Mouse (Mus musculus) cerebellum, adult 2 months (tissue): ENCODE data around the gene Uggt1. TPM values are rescaled to one million over a fixed set of nuclear protein-coding genes. Genes with fewer than 3 reads are reported as not detected.

ENCODE experiments used
- DNase-seq, 2 experiments: peaks; one replicate each; pipeline ENCODE4 v3.0.0; 2021
- H3K27ac ChIP-seq: fragments of 200-500 bp; 2 replicates; pipeline ENCODE4 v1.5.1; 2012; ENCODE audit warnings: low read length, control low read depth, inconsistent platforms; ENCODE audit not compliant: insufficient read depth
- H3K27me3 ChIP-seq: fragments of 200-500 bp; 2 replicates; pipeline ENCODE4 v1.6.1; 2012; ENCODE audit warnings: inconsistent platforms, mild to moderate bottlenecking, low read length, moderate library complexity; ENCODE audit not compliant: control insufficient read depth, insufficient read depth
- H3K4me1 ChIP-seq: fragments of 200-500 bp; 2 replicates; pipeline ENCODE4 v1.6.1; 2011; ENCODE audit warnings: low read length; ENCODE audit not compliant: control insufficient read depth, insufficient read depth
- H3K4me3 ChIP-seq: fragments of 200-500 bp; replicated peaks from 2 replicates; pipeline ENCODE3; 2011; ENCODE audit warnings: mild to moderate bottlenecking, low read depth, low read length, control low read depth; ENCODE audit not compliant: insufficient read depth
- CTCF ChIP-seq: fragments of 200-500 bp; IDR thresholded peaks from 2 replicates; pipeline ENCODE4 v1.5.1; 2011; ENCODE audit warnings: low read depth, mild to moderate bottlenecking, control low read depth, low read length, moderate library complexity, borderline replicate concordance; ENCODE audit not compliant: insufficient read depth
- POLR2A ChIP-seq: fragments of 200-500 bp; IDR thresholded peaks from 2 replicates; pipeline ENCODE4 v1.6.1; 2011; ENCODE audit warnings: low read length, control low read depth, borderline replicate concordance; ENCODE audit not compliant: insufficient read depth
- WGBS: fragments of 180-500 bp; shearing (Covaris S2); methylation state at CpG from one replicate; pipeline ENCODE4 v1.1.7; 2018; 5-methylcytosine and 5-hydroxymethylcytosine counted together
- polyA plus RNA-seq: library from polyadenylated mRNA; depleted of rRNA; stranded (reverse); fragments of >200 nt; gene quantifications from 2 replicates; pipeline ENCODE4 v1.2.3, GENCODE M21; 2012

Uggt1 gene
- polyA plus RNA-seq, 1 experiment: 23.6 TPM

DNA sequence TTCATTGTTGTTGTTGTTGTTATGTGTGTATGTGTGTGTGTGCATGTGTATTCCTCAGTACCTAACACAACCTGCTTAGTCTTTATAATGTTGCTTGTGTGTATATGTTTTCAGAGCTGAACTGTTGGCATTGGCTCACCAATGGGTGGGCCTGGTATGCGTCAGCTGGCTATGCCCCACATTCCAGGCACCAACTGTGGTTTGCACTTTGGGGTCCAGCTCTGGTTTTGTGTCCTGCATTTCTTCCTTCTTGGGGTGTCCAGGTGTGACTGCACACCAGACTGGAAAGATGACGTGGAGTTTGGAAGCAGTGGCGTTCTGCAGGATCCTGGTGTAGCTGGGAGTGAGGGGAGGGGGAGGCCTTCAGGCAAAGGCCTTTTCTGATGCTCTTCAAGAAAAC is 125.6 kb downstream of the Uggt1 start:
- no peak overlapping the region for H3K27ac ChIP-seq
- H3K4me3 ChIP-seq: no peak overlapping the region
- no peak for DNase-seq
- WGBS: 88% methylated on average over 3 of the region's 3 CpGs
- no peaks in the 10 kb centered on the region for H3K27me3 ChIP-seq
- TF ChIP-seq CTCF (no peak), POLR2A (no peak)
- no peaks in the 10 kb centered on the region for H3K4me1 ChIP-seq

DNA sequence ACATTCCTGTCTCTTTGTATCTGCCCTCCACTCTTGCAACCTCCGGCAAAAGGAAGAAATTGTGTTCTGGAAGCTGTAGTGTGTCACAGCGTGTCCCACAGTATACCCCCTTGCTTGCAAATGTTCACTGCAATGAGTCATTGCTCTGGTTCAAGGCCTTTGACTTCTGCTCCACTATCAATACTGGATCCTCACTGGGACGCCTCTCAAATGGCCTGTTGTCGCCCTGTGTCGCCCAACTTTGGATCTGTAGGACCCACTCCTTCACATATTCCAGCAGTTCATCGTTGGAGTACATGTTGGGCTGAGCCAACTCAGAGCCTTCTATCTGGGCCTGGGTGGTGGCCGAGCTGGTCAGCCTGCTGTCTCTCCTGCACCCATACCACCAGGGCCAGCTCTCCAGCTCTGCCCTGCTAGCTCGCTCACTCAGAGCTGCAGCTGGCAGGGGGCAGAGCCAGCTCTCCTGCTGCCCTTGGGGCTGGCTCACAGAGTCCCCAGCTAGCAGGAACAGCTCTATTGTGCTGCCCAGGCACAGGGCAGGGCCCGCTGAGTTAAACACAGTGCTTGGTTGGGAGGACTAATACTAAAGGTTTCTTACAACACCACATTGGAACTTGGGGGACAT is 126.3 kb downstream of the Uggt1 start:
- DNase-seq: no peak
- WGBS: 72% methylated on average over 9 of the region's 9 CpGs
- Histone ChIP-seq H3K27ac (no peak overlapping the region), H3K27me3 (no peaks in the 10 kb centered on the region), H3K4me1 (no peaks in the 10 kb centered on the region), H3K4me3 (no peak overlapping the region)
- TF ChIP-seq POLR2A (no peak), CTCF (no peak)

DNA sequence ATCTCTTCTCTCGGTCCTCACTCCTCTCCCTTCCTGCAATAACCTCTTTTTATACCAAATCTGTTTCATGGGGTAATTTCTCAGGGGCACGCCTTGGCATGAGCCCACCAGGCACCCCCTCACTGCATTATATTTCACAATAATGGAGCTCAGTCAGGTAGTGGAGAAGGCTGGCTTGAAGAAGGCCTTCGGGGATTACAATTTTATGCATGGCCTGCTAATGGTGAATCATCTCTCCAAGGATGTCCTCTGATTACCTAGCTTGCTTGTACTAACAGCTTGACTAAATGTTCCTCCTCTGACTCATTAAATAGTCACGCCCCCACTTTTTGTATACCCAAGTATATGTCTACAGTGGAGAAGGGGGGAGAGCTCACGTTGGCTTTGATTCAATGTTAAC is 128.0 kb downstream of the Uggt1 start:
- Histone ChIP-seq H3K27me3 (no peaks in the 10 kb centered on the region), H3K4me3 (no peak overlapping the region), H3K27ac (no peak overlapping the region), H3K4me1 (no peaks in the 10 kb centered on the region)
- no peak for DNase-seq
- TF ChIP-seq POLR2A (no peak), CTCF (no peak)
- 81% methylated on average over 5 of the region's 5 CpGs for WGBS

DNA sequence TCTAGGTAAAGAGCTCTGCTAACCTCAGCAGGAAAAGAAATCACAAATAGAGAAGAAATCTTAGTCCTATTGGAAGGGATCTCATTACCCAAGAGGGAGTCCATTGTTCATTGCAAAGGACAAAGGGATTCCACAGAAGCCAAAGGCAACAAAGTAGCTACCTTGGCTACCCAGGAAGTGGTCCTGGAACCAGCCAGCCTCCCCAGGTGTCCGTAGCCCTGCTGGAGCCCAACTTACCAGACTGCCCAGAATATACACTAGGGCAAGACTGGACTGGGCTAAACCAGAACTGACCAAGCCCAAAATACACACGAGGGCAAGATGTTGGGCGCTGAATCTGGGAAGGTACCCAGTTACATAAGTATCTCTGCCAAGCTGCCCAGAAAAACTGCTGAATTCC is 129.7 kb downstream of the Uggt1 start:
- DNase-seq: no peak
- Histone ChIP-seq H3K4me3 (no peak overlapping the region), H3K27me3 (no peaks in the 10 kb centered on the region), H3K27ac (no peak overlapping the region), H3K4me1 (no peaks in the 10 kb centered on the region)
- TF ChIP-seq POLR2A (no peak), CTCF (no peak)
- WGBS: 60% methylated on average over 3 of the region's 3 CpGs

DNA sequence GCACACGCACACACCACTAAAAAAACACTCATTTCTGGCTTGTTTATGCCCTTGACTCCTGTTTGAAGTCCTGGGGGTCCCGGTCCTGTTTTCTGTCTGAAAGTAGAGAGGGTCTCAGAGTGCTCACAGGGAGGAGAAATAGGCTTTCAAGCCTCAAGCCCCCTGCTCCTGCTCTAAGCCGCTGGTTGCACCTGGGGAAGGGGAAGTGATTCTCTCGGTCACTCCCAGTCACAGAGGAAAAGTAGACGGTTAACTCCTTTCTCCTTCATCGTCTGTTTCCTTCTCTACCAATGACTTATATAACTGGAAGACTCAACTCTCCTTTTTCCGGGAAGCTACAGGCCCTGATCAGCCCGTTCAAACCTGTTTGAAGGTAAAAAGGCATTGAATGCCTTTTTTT is 130.8 kb downstream of the Uggt1 start:
- Histone ChIP-seq H3K4me3 (no peak overlapping the region), H3K4me1 (no peaks in the 10 kb centered on the region), H3K27ac (no peak overlapping the region), H3K27me3 (no peaks in the 10 kb centered on the region)
- 94% methylated on average over 8 of the region's 8 CpGs for WGBS
- no peak for TF ChIP-seq CTCF
- no peak for TF ChIP-seq POLR2A
- no peak for DNase-seq

DNA sequence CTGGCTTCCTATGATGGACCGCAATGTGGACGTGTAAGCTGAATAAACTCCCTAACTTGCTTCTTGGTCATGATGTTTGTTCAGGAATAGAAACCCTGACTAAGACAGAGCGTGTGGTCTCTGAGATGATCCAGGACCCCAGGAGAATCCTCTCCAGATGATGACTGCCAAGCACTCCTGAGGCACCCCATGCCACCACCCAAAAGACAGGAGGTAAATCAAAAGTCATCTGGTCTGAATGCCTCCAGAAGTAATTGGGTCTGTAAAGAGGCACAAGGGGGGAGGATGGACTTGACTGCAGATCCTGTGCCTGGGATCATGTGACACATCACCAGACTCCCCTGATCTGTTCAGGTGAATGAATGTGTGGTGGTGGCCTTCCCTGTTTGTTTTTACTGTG is 131.9 kb downstream of the Uggt1 start:
- TF ChIP-seq POLR2A (no peak), CTCF (no peak)

DNA sequence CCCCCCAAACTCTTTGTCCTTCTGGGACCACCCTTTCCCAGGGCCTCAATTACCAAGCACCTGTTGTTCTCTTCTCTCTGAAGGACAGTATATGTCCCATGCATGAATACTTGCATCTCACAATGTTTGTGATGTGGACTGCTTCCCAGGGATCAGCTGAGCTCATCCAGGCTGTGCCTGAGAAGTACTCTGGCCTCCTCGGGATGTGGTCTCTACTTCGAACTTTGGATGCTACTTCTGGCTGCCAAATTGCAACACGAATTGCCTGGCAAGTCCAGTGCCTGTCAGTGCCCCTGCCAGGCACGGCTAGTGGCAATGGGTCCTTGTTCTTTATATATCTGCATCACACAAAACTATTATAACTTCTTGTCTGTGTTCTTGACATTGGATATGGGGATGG is 134.5 kb downstream of the Uggt1 start:
- 21% methylated on average over 4 of the region's 4 CpGs for WGBS
- Histone ChIP-seq H3K27me3 (no peaks in the 10 kb centered on the region), H3K4me3 (no peak overlapping the region), H3K27ac (no peak overlapping the region), H3K4me1 (no peaks in the 10 kb centered on the region)
- TF ChIP-seq POLR2A: no peak
- no peak for TF ChIP-seq CTCF
- no peak for DNase-seq

More for the DNA sequence above, 131.9 kb downstream of the Uggt1 start:
- H3K4me3 ChIP-seq: no peak overlapping the region
- no peak for DNase-seq
- H3K27ac ChIP-seq: no peak overlapping the region
- no peaks in the 10 kb centered on the region for H3K4me1 ChIP-seq
- WGBS: 91% methylated on average over 3 of the region's 3 CpGs
- no peaks in the 10 kb centered on the region for H3K27me3 ChIP-seq

DNA sequence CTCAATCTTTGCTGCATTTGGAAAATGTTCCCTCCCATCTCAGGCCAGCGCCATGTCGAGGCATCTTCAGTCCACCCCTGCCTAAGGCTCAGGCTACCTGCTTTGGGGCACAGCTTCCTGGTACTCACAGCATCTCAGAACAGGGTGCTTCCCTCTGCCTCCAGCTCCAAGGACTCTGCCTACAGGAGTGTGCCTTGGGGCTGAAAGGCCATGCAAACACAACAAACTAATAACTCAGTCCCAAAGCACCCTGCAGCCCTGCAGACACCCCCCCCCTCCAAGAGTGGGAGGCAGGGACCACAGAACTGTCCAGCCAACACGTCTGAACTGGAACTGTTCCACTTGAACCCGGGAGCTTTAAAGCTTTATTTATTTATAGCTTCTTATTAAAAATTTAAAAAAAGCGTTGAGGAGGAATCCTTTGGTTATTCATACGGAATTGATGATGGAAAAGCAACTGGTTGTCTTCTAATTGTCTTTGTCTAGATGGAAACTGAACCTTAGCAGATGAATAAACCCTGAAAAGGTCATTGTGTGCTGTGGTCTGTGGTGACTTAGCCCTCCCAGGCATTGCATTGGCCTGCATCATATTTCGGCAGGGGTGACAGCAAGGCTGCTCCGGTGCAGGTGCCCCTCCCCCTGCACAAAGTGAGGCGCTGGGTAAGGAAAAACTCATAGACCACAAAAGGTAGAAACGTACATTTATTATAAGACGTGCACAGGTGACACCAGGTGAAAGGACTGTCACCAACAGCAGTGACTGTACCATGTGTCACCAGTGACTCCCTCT is 138.4 kb downstream of the Uggt1 start:
- H3K4me1 ChIP-seq: no peaks in the 10 kb centered on the region
- no peaks in the 10 kb centered on the region for H3K27me3 ChIP-seq
- TF ChIP-seq POLR2A (no peak), CTCF (no peak)
- no peak for DNase-seq
- no peak overlapping the region for H3K4me3 ChIP-seq
- 90% methylated on average over 11 of the region's 11 CpGs for WGBS
- no peak overlapping the region for H3K27ac ChIP-seq
